Mouse (Mus musculus) frontal cortex, adult (tissue): ENCODE measurements around the gene Scaper.
A peak's percentile ranks its signal among the peaks of the same experiment; 100 is the strongest.

Source experiments
- ATAC-seq: cut with Nextera tagmentation; 2 replicates; pipeline ENCODE4 v1.9.2; 2017; ENCODE audit warnings: mild to moderate bottlenecking, moderate library complexity, mixed read lengths; ENCODE audit not compliant: low TSS enrichment

The Scaper gene

DNA sequence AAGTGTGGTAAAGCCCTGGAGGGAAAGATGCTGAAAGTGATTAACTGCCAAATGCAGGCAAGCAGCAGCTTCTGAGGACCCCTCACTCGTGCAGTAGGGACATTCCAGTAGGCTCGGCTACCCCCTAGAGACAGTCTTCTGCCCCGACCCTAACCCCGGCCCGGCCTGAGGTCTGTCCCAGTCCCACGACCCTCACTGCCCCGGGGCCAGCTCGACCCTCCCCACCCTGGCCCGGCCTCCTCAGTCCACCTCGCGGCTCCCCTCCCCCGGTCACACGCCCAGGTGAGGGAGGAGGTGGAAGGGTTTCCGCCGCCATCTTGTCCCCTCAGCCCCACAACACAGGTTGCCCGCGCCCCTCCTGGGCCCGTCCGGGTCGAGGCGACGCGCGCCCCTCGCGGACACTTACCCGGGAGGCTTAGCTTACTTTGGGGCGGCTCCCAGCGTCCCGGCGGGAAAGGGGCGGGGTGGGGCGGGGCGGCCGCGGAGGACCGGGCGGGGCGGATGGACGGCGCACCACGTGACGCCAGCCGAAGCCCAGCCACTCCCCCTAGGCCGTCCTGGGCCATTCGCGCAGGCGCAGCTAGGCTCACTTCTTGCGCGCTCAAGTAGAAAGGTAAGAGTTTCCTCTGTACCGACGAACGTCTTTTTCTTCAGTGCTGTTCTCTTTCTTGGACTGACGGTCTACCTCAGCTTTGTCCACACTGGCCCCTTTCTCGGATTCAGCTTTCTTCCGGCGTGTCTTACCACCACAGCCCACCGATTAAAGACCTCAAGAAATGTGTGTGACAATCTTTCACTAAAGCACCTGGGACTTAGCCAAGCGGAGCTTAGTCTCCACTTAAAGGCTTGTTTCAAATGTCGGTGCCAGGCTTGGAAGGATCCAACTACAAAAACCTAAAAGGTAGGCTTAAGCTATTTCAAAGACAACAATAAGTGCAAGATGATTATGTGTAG lies at the start of gene Scaper:
Scaper (minus strand) TSS at position 456 of the 954 bp plus-strand sequence.
- ATAC-seq: peak; percentile 97

GRCm38 (mm10) chr9:55946819-55947218 lies 8.9 kb upstream of the Scaper start:
- peak; percentile 64; the same call in 1 of the 2 replicates for ATAC-seq

DNA sequence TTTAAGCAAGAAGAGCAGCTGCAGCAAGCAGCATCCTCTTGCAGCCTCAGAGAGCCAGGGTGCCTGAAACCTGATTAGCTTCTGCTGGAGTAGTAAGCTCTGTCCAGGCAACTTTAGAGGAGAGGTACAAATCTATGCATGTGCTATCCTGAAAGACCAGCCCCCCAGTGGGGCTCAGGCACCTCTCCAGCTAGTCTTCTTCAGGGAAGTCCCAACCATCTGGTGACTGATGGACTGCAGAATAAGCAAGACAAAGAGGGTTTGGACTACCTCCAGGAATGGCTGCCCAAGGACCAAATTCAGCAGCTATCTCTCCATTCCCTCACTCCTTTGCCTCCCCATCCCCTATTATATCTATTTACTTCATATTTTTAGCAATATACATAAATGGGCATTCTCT lies 3.4 kb upstream of the Scaper start:
- no peak for ATAC-seq

DNA sequence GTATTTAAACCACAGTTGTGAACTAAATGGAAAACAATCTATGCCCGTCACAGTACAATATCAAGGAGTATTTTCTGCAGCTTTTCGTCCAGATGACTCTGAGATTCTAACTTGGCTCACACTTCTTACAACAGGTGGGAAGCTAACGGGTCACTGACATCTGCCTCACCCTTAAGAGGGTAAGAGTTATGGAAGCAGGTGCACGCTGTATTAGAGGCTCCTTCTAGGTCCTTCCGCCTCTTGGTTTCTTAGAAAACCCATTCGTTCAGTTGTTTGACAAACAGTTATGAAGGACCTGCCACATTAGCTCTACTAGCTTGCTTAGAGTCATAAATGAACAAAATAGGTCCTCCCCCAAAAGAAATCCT lies 683 bp upstream of the Scaper start:
- no peak for ATAC-seq

DNA sequence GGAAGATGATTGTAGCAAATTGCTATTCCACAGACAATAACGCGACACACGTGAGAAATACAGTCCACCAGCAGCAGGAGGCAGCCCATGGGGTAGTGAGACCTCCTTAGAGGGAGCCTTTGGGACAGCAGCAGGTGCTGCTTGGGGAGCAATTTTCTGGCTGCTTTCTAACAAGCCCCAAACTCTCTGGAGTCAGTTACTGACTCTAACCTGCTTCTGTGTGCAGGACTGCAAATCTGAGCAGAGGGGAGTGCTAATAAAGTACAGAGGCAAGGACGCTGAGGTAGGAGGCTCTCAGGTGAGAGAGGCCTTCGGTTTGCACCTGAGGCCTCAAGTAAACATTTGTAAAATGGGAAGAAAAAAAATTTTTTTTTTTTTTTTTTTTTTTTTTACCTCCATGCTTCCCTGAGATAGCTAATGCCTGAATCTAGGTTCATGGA lies 675 bp downstream of the Scaper start:
- ATAC-seq: peak; percentile 28; the same call in 1 of the 2 replicates

- no peak for ATAC-seq
Measured at GRCm38 (mm10) chr9:55932482-55932881, 5.4 kb downstream of the Scaper start.

GRCm38 (mm10) chr9:55918579-55918978 lies 19.3 kb downstream of the Scaper start:
- peak; percentile 69 for ATAC-seq

DNA sequence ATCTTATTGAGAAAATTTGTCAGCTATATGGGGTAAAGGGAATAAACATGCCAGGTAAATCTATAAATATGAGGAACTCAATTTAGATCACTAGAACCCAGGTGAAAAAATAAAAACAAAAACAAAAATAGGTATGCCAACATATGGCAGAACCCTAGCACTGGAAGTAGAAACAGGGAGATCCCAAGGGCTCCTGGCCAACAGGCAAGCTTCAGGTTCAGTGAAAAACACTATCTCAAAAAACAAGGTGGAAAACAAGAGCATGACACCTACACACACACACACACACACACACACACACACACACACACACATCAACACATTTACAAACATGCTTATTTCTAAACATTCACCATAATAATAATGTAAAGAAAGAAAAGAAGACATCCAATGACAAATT lies 21.2 kb downstream of the Scaper start:
- ATAC-seq: no peak

- ATAC-seq: no peak
Measured at GRCm38 (mm10) chr9:55911481-55911880, 26.4 kb downstream of the Scaper start.

- ATAC-seq: no peak
Measured at GRCm38 (mm10) chr9:55902964-55903363, 35.0 kb downstream of the Scaper start.

GRCm38 (mm10) chr9:55901588-55901987 lies 36.3 kb downstream of the Scaper start:
- ATAC-seq: no peak

- no peak for ATAC-seq
Measured at GRCm38 (mm10) chr9:55900531-55900930, 37.4 kb downstream of the Scaper start.

DNA sequence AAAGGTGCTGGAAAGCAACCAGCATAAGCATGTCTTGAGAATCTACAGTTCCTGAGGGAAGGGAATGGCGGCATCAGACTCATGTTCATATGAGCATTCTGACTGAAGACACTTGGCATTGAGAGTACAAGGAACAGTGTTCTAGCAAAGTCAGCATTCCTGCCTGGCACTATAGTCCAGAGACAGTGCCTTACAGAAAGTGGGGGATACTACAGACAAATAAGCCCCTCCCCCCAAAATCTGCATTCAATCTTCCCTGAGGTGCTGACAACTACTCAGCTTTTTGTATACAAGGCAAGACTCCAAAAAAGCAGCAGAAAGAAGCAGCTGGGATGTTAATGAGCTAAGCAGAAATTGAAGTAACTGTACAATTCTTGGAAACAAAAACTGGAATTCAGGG lies 59.9 kb downstream of the Scaper start:
- ATAC-seq: no peak

GRCm38 (mm10) chr9:55789442-55789841 lies 148.5 kb downstream of the Scaper start:
- no peak for ATAC-seq

DNA sequence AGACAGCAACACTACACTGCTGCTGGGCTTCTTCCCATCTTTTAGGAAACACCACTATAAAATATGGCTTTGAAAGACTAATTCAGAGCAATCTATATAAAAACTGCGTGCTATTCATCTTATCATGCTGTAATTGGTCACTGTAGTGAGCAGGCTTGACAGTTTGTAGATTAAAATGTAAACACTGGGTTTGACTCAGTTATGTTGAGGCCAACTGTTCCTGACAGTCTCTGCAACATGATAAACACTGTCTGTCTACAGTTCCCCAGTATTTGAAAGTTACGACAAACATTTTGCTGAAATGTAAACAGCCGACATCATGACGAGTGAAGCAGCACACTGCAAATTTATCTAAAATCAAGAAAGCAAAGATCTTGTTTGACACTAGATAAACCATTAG lies 225.9 kb downstream of the Scaper start:
- ATAC-seq: no peak

GRCm38 (mm10) chr9:55710553-55710952 lies 227.4 kb downstream of the Scaper start:
- no peak for ATAC-seq

- ATAC-seq: no peak
Measured at GRCm38 (mm10) chr9:55706603-55707002, 231.3 kb downstream of the Scaper start.

GRCm38 (mm10) chr9:55695307-55695706 lies 242.6 kb downstream of the Scaper start:
- ATAC-seq: no peak

DNA sequence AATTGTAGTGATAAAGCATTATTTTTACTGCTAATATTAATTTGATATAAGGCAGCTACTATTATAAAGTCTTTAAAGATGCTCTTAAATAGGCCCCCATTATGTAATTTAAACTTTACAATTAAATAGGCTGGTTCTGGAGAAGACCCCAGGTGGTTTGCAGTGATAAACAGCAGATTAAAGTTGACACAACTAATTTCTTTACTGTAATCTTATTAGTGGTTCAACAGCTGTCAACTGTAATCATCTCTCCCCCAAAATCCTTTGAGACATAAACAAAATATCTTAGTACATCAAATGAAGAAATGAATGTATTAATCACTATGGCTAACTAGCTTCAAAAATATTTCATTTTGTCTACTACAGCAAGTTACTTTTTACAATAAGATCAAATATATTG lies 260.8 kb downstream of the Scaper start:
- ATAC-seq: no peak

GRCm38 (mm10) chr9:55646444-55646843 lies 291.5 kb downstream of the Scaper start:
- ATAC-seq: no peak

DNA sequence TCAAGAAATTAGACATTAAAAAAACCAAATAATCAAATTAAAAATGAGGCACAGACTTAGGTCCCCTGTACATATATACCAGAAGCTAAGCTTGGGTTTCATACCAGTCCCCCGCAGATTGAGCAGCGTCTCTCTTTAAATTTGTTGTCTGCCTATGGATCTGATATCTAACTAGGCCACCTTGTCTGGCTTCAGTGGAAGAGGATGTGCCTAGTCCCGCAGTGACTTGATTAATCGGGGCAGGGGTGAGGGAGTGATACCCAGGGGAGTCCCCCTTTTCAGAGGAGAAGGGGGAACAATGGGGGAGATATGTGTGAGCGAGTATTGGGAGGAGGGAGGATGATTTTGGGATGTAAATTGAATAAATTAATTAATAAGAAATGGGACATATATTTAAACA lies 310.9 kb downstream of the Scaper start:
- ATAC-seq: no peak

DNA sequence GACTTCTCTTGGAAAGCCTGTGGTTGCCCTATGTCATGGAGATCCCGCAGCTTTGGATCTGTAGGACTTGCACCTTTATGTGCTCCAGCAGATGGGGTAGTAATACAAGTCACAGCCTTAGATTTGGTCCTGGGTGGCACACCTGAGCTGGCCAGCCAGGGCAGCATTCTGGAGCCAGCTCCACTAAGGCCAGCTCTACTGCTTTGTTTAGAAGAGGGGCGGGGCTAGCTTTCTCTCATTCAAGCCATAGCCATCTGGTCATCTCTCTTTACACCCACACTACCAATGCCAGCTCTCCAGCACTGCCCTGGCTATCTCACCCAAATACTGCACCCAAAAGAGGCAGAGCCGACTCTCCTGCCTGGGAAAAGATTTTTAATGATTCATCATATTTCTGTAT lies 323.2 kb downstream of the Scaper start:
- no peak for ATAC-seq

- ATAC-seq: no peak
Measured at GRCm38 (mm10) chr9:55609751-55610150, 328.2 kb downstream of the Scaper start.
